Mouse (Mus musculus): ENCODE measurements at regions not wholly inside any gene's neighbourhood (a gene's known extent, or its start where the extent isn't known, plus 50 kb on each side); places are given as distances from the start of the nearest gene placed in this dataset.

- DNase-seq (ENCODE audit: extremely low read depth, low read depth, low spot score): no peak
- WGBS: 74% methylated on average over 6 of the region's 6 CpGs
- H3K4me3 ChIP-seq (ENCODE audit: insufficient read depth, low read depth, low read length): no peak overlapping the region
Measured at GRCm38 (mm10) chr12:43962551-43963120, 247.5 kb downstream of the Dnajb9 start.

DNA sequence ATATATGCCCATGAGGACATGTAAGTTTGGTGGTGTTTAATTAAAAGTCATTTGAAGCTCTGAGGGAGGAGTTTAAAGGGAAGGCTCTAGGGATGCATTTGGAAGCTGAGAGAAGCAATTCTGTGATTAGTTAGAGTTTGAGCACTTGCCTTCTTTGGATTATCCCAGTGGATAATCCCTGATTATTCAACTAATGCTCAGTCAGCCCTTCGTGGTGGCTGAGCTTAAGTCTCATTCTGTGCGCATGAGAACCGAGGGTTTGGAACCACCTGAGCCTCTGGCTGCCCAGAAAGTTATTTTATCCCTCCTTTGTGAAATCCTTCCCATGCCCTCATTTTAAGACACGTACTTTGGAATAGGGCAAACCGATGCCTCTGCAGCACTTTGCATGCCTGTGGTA is 285.9 kb downstream of the Dnajb9 start:
- Histone ChIP-seq H3K9ac (ENCODE audit: low read depth, low read length) (no peak overlapping the region), H3K27ac (replicated peaks; ENCODE audit: insufficient read depth, low read depth, low read length) (no peak overlapping the region), H3K36me3 (ENCODE audit: control insufficient read depth, insufficient read depth, low read length) (no peaks in the 10 kb centered on the region), H3K4me3 (ENCODE audit: insufficient read depth, low read depth, low read length) (no peak overlapping the region), H3K4me1 (ENCODE audit: control insufficient read depth, insufficient read depth, low read length) (0 out of 2 replicates have a peak, but pooled peaks cover 2% of the 10 kb centered on the region), H3K79me2 (ENCODE audit: control insufficient read depth, insufficient read depth, low read length) (no peaks in the 10 kb centered on the region), H3K27me3 (ENCODE audit: control insufficient read depth, insufficient read depth, low read length) (no peaks in the 10 kb centered on the region; the same call in 1 of the 2 replicates)
- 83% methylated on average over 5 of the region's 5 CpGs for WGBS
- TF ChIP-seq CTCF (IDR thresholded peaks at IDR 0.05; ENCODE audit: low read depth, low read length) (no peak), POLR2A (IDR thresholded peaks at IDR 0.05; ENCODE audit: extremely low read depth, insufficient read depth, low read length) (no peak)
- no peak for DNase-seq (ENCODE audit: extremely low read depth, low read depth, low spot score)

More at GRCm38 (mm10) chr12:43962551-43963120, 247.5 kb downstream of the Dnajb9 start:
- H3K36me3 ChIP-seq (ENCODE audit: control insufficient read depth, insufficient read depth, low read length): no peaks in the 10 kb centered on the region
- H3K4me1 ChIP-seq (ENCODE audit: control insufficient read depth, insufficient read depth, low read length): no peaks in the 10 kb centered on the region
- H3K27me3 ChIP-seq (ENCODE audit: control insufficient read depth, insufficient read depth, low read length): no peaks in the 10 kb centered on the region; the same call in 1 of the 2 replicates
- no peak overlapping the region for H3K9ac ChIP-seq (ENCODE audit: low read depth, low read length)
- no peaks in the 10 kb centered on the region for H3K79me2 ChIP-seq (ENCODE audit: control insufficient read depth, insufficient read depth, low read length)
- TF ChIP-seq CTCF (IDR thresholded peaks at IDR 0.05; ENCODE audit: low read depth, low read length): no peak
- TF ChIP-seq POLR2A (IDR thresholded peaks at IDR 0.05; ENCODE audit: extremely low read depth, insufficient read depth, low read length): no peak
- no peak overlapping the region for H3K27ac ChIP-seq (replicated peaks; ENCODE audit: insufficient read depth, low read depth, low read length)

GRCm38 (mm10) chr12:43920396-43920795 is 289.7 kb downstream of the Dnajb9 start:
- no peaks in the 10 kb centered on the region for H3K36me3 ChIP-seq (ENCODE audit: control insufficient read depth, insufficient read depth, low read length)
- H3K4me3 ChIP-seq (ENCODE audit: insufficient read depth, low read depth, low read length): no peak overlapping the region
- H3K9ac ChIP-seq (ENCODE audit: low read depth, low read length): no peak overlapping the region
- H3K27ac ChIP-seq (replicated peaks; ENCODE audit: insufficient read depth, low read depth, low read length): no peak overlapping the region
- TF ChIP-seq POLR2A (IDR thresholded peaks at IDR 0.05; ENCODE audit: extremely low read depth, insufficient read depth, low read length) (no peak), CTCF (IDR thresholded peaks at IDR 0.05; ENCODE audit: low read depth, low read length) (no peak)
- 0 out of 2 replicates have a peak, but pooled peaks cover 2% of the 10 kb centered on the region for H3K4me1 ChIP-seq (ENCODE audit: control insufficient read depth, insufficient read depth, low read length)
- DNase-seq (ENCODE audit: extremely low read depth, low read depth, low spot score): no peak
- WGBS: 68% methylated on average over 4 of the region's 4 CpGs
- H3K79me2 ChIP-seq (ENCODE audit: control insufficient read depth, insufficient read depth, low read length): no peaks in the 10 kb centered on the region
- peaks cover 2% of the 10 kb centered on the region; the same call in 1 of the 2 replicates for H3K27me3 ChIP-seq (ENCODE audit: control insufficient read depth, insufficient read depth, low read length)

GRCm38 (mm10) chr12:43919114-43919513 is 291.0 kb downstream of the Dnajb9 start:
- Histone ChIP-seq H3K4me3 (ENCODE audit: insufficient read depth, low read depth, low read length) (no peak overlapping the region), H3K36me3 (ENCODE audit: control insufficient read depth, insufficient read depth, low read length) (no peaks in the 10 kb centered on the region), H3K4me1 (ENCODE audit: control insufficient read depth, insufficient read depth, low read length) (0 out of 2 replicates have a peak, but pooled peaks cover 2% of the 10 kb centered on the region), H3K27me3 (ENCODE audit: control insufficient read depth, insufficient read depth, low read length) (0 out of 2 replicates have a peak, but pooled peaks cover 2% of the 10 kb centered on the region), H3K79me2 (ENCODE audit: control insufficient read depth, insufficient read depth, low read length) (no peaks in the 10 kb centered on the region), H3K9ac (ENCODE audit: low read depth, low read length) (no peak overlapping the region), H3K27ac (replicated peaks; ENCODE audit: insufficient read depth, low read depth, low read length) (no peak overlapping the region)
- WGBS: 41% methylated on average over 3 of the region's 3 CpGs
- TF ChIP-seq CTCF (IDR thresholded peaks at IDR 0.05; ENCODE audit: low read depth, low read length) (no peak), POLR2A (IDR thresholded peaks at IDR 0.05; ENCODE audit: extremely low read depth, insufficient read depth, low read length) (no peak)
- no peak for DNase-seq (ENCODE audit: extremely low read depth, low read depth, low spot score)

GRCm38 (mm10) chr12:43916779-43917178 is 293.3 kb downstream of the Dnajb9 start:
- no peak for DNase-seq (ENCODE audit: extremely low read depth, low read depth, low spot score)
- Histone ChIP-seq H3K27me3 (ENCODE audit: control insufficient read depth, insufficient read depth, low read length) (peaks cover 2% of the 10 kb centered on the region; the same call in 1 of the 2 replicates), H3K9ac (ENCODE audit: low read depth, low read length) (no peak overlapping the region), H3K27ac (replicated peaks; ENCODE audit: insufficient read depth, low read depth, low read length) (no peak overlapping the region), H3K4me1 (ENCODE audit: control insufficient read depth, insufficient read depth, low read length) (0 out of 2 replicates have a peak, but pooled peaks cover 2% of the 10 kb centered on the region), H3K4me3 (ENCODE audit: insufficient read depth, low read depth, low read length) (no peak overlapping the region), H3K36me3 (ENCODE audit: control insufficient read depth, insufficient read depth, low read length) (no peaks in the 10 kb centered on the region), H3K79me2 (ENCODE audit: control insufficient read depth, insufficient read depth, low read length) (no peaks in the 10 kb centered on the region)
- TF ChIP-seq POLR2A (IDR thresholded peaks at IDR 0.05; ENCODE audit: extremely low read depth, insufficient read depth, low read length) (no peak), CTCF (IDR thresholded peaks at IDR 0.05; ENCODE audit: low read depth, low read length) (no peak)

GRCm38 (mm10) chr12:43899273-43899672 is 310.9 kb downstream of the Dnajb9 start:
- H3K79me2 ChIP-seq (ENCODE audit: control insufficient read depth, insufficient read depth, low read length): no peaks in the 10 kb centered on the region
- H3K4me3 ChIP-seq (ENCODE audit: insufficient read depth, low read depth, low read length): no peak overlapping the region
- 91% methylated on average over 3 of the region's 3 CpGs for WGBS
- DNase-seq (ENCODE audit: extremely low read depth, low read depth, low spot score): no peak
- H3K27me3 ChIP-seq (ENCODE audit: control insufficient read depth, insufficient read depth, low read length): no peaks in the 10 kb centered on the region; the same call in 1 of the 2 replicates
- no peak overlapping the region for H3K9ac ChIP-seq (ENCODE audit: low read depth, low read length)
- H3K36me3 ChIP-seq (ENCODE audit: control insufficient read depth, insufficient read depth, low read length): no peaks in the 10 kb centered on the region
- H3K4me1 ChIP-seq (ENCODE audit: control insufficient read depth, insufficient read depth, low read length): no peaks in the 10 kb centered on the region
- no peak for TF ChIP-seq CTCF (IDR thresholded peaks at IDR 0.05; ENCODE audit: low read depth, low read length)
- no peak for TF ChIP-seq POLR2A (IDR thresholded peaks at IDR 0.05; ENCODE audit: extremely low read depth, insufficient read depth, low read length)
- no peak overlapping the region for H3K27ac ChIP-seq (replicated peaks; ENCODE audit: insufficient read depth, low read depth, low read length)
